Mouse (Mus musculus) forelimb bud, embryonic 11.5 days (tissue): ENCODE results near the gene Cdk5r2.

Experiments used
- DNase-seq: peaks from one replicate; pipeline ENCODE4 v3.0.0-alpha.2; 2012; ENCODE audit warnings: low read depth, low spot score

Cdk5r2 gene

DNA sequence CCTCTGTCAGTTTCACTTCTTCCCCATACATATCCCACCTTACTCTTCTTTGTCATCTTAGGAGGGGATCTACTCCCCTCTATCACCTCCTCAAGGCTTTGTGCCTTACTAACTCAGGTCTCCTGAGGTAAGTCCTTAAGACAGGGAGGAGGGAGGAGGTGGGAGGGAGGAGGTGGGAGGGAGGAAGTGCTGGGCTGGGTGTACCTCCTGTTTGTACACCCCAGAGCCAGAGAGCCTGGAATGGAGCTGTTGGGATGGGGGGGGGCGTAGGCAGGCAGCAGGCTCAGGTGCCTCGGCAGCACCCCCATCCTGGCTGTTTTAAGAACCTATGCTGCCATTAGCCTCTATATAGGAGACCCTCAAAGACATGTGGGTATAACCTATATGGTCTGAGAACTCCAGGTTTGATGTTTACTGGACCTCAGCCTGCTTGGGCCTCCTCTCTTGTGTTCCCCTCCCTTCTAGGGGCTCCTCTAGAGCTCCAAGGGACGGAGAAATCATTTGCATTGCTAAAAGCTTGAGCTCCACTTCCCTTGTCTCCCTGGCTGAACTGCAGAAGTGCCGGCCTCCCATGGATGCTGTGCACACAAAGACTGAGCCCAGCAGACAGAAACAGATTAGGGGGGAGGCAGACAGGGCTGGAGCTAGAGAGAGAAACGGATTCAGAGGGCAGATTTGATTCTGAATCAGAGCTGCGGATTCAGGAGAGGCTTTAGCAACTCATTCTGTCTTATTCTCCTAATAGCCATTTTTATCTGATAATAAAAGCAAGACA is 3.5 kb upstream of the Cdk5r2 start:
- DNase-seq = no peak

DNA sequence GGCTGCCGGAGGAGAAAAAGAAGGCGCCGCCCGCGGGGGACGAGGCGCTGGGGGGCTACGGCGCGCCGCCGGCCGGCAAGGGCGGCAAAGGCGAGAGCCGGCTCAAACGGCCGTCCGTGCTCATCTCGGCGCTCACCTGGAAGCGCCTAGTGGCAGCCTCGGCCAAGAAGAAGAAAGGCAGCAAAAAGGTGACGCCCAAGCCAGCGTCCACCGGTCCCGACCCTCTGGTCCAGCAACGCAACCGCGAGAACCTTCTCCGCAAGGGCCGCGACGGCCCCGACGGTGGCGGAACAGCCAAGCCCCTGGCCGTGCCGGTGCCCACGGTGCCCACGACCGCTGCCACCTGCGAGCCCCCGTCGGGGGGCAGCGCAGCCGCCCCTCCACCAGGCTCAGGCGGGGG is 422 bp downstream of the Cdk5r2 start:
- DNase-seq = no peak

DNA sequence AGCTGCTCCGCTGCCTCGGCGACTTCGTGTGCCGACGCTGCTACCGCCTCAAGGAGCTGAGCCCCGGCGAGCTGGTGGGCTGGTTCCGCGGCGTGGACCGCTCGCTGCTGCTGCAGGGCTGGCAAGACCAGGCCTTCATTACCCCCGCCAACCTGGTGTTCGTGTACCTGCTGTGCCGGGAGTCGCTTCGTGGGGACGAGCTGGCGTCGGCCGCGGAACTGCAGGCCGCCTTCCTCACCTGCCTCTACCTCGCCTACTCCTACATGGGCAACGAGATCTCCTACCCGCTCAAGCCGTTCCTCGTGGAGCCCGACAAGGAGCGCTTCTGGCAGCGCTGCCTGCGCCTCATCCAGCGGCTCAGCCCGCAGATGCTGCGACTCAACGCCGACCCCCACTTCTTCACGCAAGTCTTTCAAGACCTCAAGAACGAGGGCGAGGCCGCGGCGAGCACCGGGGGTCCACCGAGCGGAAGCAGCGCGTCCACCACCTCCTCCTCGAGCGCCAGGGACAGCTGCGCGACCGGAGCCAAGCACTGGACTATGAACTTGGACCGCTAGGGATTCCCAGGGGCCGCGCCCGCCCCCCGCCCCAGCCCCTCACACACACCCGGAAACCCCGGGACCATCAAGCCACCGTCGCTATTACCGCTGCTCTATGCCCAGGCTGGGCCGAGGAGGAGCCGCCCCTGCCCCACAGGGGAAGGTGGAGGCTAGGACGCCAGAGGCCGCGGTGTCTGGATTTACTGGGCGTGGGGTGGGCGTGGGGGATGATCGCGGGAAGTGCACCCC is 1.1 kb downstream of the Cdk5r2 start:
- no peak for DNase-seq

DNA sequence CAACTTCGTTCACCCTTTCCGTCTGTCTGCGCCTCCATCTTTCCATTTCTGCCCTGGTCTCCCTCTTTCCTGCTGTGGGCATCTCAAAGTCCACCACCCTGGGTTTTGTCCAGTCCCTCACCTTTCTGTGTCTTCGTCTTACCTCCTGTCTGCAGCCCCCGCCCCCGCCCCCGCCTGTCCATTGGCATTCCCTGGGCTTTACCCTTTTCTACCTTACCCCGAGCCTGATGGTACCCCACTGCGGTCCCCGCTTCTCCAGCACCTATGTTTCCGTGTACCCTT is 1.6 kb downstream of the Cdk5r2 start:
- DNase-seq = no peak

DNA sequence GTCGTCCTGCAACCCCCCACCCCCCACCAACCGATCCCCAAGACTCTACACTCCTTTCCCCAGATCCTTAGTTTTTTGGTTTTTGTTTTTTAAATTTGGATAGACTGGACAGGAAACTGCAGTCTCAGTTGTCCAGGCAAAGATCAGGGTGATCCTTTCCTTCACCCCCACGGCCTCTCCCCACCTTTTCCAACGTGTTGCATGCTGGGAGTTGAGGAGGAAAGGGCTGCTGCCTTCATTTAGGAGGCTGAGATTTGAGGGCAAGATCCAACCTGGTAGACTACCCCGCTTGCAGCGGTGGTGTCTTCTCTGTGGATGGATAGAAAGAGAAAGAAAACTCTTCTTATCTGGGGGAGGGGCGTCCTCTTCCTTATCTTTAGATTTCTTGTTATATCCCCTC is 2.1 kb downstream of the Cdk5r2 start:
- DNase-seq = no peak

DNA sequence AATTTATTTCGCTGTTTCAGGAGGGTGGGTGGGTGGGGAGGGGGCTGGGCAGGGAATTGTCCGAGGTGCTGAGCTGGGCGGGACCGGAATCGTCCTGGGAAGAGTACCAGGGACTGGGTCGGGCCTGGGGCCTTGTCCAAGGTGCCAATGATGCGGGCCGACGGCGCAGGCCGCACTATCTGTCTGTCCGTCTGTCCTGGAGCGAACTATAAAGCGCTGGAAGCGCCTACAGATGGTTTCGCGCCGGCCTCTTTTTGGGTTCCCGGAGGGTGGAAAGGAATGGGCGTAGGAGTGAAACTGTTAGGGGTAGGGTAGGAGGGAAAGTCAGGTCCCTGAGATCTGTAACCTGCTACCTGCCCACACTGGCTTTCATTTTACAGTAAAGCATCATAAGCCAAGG is 2.5 kb downstream of the Cdk5r2 start:
- no peak for DNase-seq

DNA sequence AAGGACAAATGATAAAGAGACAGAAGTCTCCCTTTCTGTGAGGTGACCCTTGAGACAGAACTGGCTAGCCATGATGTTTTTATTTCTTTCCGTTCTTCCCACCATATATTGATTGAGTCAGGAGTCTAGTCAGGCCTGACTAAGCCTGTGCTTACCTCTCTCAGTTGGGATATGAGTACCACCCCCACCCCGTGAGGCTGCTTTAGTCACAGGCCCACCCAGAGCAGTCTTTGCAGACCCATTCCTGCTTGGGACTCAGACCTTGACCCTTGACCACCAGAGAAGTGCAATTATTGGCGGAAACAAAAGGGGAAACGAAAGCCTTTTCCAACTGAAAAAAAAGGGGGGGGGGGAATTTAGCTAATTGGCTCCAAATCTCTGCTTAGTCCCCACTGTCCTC is 2.9 kb downstream of the Cdk5r2 start:
- DNase-seq = no peak

DNA sequence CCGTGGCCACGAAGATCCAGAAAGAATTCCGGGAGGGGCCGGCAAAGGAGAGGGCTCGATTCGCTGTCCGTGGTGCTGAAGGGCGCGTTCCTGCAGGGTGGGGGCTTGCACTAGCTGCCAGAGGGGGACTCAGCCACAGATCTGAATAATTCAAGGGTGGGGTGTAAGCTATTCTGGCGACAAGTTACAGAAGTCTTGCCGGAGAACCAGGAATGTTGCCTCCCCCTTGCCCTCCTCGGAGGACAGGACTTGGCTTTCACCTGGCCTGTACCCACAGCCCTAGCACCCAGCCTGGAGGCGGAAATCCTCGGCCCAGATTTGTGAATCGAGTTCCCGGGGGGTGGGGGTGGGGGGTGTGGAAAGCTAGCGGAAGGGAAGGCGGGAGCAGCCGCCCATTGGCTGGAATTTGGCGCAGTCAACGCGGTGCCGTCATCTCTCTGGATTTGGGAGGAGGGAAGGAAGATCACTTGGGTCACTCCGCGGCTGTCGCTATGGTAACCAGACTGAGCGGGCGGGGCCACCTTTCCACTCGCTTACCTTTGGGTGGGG is 3.5 kb downstream of the Cdk5r2 start:
- DNase-seq = peak; percentile 53

DNA sequence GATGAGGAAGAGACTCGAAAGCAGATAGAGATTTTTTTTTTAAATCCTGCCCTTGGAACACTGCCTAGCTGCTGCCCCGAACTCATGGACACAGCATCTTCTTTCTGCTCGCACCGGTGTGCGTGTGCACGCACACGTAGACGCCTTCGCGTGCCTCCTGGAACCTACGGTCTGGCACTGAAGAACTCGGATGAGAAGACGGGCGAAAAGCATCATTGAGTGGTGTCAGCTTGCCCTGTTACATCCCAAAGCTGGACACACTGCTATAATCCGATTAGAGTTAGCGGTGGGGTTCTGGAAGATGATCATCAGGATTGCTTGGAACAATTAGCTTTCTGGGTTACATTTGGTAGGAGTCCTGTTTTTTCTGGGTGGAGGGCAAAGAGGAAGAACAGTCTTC is 4.1 kb downstream of the Cdk5r2 start:
- no peak for DNase-seq

DNA sequence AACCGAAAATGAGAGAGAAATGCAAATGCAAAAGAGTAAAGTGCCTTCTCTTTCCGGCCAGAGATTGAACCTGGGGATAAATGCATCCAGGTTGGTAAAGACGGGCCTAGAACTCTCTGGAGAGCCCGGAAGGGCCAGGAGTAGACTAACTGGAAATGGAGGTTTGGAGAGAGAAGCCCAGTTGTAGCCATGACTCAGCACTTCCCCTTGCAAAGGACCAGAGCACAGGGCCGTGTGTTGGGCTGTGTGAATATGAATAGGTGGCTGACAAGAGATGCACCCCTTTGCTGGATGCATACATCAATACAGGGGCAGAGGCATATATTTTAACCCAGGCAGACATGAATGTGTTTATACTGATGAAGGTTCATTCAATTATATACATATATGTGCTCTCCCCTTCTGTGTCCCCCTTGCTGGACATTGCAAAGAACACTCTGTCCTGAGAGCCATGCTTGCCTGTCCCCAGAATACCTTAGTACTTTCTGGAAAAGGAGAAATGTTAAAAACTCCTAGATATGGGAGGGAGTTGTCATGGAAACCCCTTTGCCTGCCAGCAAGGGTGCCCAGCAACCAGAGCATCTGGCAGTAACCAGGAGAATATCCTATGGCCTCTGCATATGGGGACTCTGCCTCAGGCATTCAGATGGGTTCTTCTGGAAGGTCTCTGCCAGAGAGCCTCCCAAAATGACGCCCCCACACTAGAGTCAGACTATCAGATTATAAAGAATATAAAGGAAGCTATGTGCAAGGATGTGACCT is 4.7 kb downstream of the Cdk5r2 start:
- no peak for DNase-seq

DNA sequence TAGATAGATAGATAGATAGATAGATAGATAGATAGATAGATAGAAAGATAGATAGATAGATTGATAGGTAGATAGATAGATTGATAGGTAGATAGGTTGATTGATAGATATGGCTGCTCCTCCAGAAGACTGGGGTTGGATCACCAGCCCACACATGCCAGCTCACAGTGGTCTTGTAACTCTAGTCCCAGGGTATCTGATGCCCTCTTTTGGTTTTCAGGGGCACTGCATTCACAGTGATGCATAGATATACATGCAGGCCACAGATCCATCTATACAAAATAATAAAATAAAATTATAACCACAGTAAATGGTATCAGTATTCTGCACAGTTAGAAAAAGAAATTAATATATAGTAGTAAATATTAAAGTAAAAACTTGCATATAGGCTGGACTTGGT is 7.0 kb downstream of the Cdk5r2 start:
- no peak for DNase-seq

DNA sequence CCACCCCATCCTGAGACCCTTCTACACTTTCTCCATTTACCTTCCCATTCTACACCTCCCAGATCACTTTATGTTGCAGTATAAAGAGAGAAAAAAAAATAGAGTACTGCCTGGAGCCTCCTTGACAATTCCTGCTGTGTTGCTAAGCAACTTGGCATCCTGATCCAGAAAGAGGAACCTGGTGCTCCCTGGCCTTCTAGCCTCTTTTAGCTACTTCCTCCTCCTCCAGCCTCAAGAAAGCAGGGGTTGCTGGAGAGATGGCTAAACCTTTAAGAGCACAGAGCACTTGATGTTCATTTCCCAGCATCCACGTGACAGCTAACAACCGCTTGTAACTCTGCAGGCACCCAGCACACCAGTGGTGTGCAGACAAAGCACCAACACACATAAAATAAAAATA is 17.5 kb downstream of the Cdk5r2 start:
- DNase-seq = no peak

DNA sequence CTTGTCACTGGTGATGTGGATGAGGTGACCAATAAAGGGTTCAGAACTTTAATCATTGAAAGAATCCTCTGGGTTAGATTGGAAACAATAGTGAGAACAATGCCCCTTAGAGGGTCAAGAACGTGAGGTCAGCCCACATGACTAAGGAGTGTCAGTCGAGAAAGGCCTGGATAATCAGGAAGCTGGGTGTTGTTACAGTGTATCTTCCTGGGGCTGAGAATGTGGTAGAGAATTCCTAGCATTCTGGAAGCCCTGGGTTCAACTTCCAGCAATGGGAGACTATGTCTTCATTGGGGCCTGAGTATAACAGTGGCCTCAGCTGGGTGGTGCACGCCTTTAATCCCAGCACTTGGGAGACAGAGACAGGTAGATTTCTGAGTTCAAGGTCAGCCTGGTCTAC is 22.5 kb downstream of the Cdk5r2 start:
- DNase-seq = no peak

DNA sequence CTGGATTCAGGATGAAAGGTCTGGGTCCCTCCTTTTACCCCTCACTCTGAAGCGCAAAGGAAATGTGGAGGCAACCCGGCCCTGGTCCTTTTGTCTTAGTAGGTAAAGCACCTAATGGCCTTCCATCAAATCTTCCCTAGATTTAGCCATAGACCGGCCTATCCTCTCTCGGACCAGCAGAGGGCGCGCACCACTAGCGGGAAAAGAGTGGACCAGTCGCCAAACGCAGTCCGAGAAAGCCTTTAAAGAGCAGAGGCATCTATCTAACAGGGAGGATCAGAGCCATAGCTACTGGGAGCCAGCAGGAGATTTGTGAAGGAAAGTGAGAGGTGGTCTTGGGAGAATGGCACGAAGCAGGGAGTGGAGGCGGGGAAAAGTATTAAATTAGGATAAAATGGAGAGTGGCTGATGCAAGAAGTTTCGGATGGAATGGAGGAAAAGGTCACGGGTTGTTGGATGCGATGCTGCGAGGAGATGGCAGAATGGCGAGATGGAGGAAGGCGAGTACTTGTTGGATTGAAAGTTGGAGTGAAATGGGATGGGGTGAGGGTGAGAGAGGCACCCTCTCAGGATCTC is 26.1 kb downstream of the Cdk5r2 start:
- DNase-seq = peak; percentile 64

DNA sequence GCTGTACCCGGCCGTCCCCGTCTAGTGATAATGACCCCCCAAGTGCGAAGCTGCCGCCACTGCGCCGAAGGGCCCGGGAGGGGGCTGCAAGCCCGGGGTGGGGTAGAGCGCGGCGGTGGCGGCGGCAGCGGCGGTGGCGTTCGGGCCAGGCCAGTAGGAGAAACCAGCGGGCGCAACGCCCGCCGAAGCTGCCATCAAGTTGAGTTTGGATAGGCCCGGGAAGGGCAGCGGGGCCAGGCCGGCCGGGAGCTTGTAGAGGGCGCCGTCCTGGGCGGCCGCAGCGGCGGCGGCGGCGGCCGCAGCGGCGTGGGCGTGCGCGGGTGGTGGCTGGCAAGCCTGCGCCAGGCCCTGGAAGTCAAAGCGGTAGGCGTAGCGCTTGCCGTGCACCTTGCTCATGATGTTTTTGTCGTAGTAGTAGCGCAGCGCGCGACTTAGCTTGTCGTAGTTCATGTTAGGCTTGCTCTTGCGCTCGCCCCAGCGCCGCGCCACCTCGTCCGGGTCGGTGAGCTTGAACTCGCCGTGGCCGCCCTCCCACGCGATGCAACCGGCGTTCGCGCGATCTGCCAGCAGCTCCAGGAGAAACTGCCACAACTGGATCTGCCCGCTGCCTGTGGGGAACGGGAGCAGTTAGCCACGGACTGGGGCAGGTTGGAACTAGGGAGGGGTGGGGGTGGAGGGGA is 27.5 kb downstream of the Cdk5r2 start:
- no peak for DNase-seq

DNA sequence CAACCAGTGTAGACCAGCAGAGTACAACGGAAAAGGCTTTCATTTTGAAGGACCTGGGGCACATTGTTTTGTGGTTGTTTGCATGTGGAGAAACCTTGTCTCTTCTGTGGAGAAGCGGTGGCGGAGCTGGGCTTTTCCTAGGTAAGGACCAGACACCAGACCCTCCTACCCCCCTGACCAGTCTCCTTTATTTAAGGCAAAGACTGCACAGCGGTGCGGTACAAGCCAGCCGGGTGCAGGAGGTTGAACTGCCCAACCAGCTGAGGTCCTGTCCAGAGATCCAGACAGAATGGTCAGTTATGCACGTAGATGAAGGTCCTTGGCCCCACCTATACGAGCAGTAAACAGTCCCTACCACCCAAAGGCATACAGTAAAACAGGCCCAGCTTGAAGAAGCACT is 28.1 kb downstream of the Cdk5r2 start:
- DNase-seq = no peak

DNA sequence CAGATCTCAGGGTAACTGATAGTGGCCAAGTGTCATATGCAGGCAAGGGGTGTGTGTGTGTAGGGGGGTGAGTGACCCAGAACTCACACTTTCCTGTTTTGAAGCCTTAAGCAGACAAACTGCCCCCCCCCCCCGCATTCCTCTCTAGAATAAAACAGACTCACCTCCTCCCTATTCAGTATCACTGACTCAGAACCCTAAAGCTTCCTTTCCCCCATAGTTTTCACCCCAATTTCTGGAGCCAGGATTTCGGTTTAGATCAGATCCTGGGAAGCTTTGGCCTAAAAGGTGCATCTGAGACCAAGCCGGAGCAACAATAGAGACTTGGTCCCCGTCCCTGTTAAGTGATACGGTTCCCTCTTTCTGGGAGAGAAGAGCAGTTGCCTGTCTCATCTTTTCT is 28.7 kb downstream of the Cdk5r2 start:
- no peak for DNase-seq

DNA sequence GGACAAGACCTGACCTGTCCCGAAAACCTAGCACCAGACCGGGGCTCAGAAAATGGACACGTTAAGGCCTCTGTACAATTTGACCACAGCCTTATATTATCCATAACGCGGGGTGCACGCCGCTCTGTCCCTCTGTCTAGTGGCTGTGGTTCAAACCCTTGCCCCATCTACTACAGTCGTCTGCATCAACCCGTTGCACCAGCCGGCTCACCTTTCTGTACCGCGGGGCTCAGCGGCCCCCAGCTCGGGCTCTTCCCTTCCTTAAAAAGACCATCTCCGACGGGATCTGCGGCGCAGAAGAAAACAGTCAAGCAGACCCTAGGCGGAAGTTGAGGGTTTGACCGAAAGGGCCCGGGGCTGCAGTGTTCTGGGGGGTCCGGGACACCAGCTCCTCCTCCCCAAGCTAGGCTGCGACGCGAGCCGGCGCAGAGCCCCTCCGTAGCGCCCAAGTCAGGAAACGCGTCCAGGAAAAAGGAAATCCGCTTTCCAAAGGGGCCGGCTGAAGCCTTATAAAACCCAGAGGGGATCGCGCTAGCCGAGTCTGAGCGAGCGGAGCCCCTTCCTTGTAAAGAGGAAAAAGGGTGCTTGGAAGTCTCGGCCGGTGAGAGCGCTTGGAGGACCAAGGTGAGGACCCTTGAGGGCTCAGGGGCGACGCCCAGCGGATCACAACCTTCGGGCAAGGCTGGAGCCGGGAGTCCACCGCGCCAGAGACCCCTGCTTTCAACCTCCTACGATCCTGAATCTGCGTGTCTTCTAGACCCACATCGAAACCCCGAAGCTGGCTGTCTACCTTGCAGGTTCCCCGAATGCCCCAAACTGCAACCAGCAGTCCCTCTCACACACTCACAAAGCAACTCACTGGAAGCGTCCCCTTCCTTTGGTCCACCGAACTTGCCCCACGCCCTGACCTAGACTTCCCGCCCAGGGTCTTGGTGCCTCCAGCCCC is 29.7 kb downstream of the Cdk5r2 start:
- no peak for DNase-seq

DNA sequence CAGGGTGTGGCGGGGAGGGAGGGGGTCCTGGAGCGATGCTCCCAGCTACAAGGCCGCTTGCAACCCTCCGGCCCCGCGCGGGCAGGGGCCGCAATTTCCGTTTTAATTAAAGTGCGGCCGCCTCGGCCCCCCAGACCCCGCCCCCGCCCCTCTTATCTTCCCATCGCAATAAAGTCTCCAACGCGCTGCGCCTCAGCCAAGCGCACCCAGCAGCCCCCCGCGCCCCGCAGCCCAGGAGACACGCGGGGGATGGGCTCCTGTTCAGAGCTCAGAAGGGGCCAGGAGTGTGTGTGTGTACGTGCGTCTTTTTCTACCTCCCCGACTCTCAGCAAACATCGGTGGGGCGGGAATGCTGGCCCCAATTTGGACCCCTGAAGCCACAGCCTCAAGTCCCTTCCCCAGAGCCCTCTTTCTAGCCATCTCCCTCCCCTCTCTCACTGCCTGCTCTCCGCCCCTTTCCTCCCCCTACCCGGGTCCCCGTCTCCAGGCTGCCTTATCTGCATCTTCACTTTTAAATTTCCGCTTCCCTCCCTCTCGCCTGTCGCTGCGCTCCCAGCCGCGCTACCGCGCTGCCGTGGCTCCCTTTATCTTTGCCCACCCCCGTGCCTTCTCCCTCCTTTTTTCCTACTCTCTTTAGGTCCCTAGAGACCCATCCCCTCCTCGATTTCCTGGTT is 30.8 kb downstream of the Cdk5r2 start, which contains the start of gene Fev:
TSS of gene Fev (minus strand) at position 51 of the 674 bp plus-strand sequence.
- DNase-seq = no peak

DNA sequence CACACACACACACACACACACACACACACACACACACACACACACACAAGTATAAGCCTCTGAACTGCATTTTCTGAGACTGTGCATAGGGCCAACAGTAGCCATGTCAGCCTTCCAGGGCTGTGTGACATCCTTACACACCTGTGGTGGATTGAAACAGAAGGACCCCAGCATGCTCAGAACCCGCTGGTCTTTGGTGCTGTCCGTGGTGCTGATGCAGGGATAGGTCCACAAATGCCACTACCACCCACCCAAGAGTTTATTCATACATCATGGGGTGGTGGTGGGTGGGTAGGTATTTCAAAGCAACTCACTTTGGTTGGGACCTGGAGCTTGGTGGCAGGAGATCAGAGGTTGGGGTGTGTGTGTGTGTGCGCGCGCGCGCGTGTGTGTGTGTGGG is 36.8 kb downstream of the Cdk5r2 start:
- peak; percentile 74 for DNase-seq
